In genomic region chr6:131262009-131262408, GRCm38 (mm10) we compare ENCODE assay signal across 31 mouse cellular contexts. TPM values are rescaled to one million over a fixed set of nuclear protein-coding genes. Genes with fewer than 3 reads are reported as not detected.
"Had no signal": no experiment of that assay in that cellular context is flagged by ENCODE, and none has a peak within 500 bp of the region (broad histone marks: within the 10 kb centered on the region; RNA-seq: fewer than 3 reads in every experiment).

No protein-coding gene starts in this region.

- H3K4me2 ChIP-seq: heart, embryonic 11.5 days; heart, embryonic 13.5 days; heart, embryonic 15.5 days; hindbrain, embryonic 13.5 days; hindbrain, embryonic 15.5 days; intestine, embryonic 15.5 days; limb, embryonic 13.5 days; limb, embryonic 15.5 days; liver, embryonic 12.5 days had no signal

- ATAC-seq: hindbrain, postnatal 0 days; inflammation-experienced regulatory T-cells, adult 6 months; intestine, embryonic 15.5 days; intestine, postnatal 0 days; liver, embryonic 12.5 days had no signal

- DNase-seq: gastrocnemius, adult 2 months; gastrocnemius, postnatal 10 days; gastrocnemius, postnatal 25 days; heart, adult 11 months; heart, adult 2 months; heart, postnatal 14 days; heart, postnatal 36 days; kidney, adult 18-20 months; kidney, adult 8-10 months; kidney, postnatal 10 days; kidney, postnatal 25 days; kidney, postnatal 4 days; left cerebral cortex, postnatal 4 days had no signal

- H3K4me3 ChIP-seq: gastrocnemius, adult 2 months; heart, adult 2 months; heart, embryonic 13.5 days; heart, embryonic 15.5 days; hindbrain, embryonic 13.5 days; hindbrain, embryonic 15.5 days; intestine, embryonic 15.5 days; layer of hippocampus, adult 2 months; left cerebral cortex, adult 2 months; limb, embryonic 13.5 days; limb, embryonic 15.5 days; liver, embryonic 12.5 days had no signal

- H3K4me1 ChIP-seq: heart, embryonic 13.5 days; heart, embryonic 15.5 days; hindbrain, embryonic 13.5 days; hindbrain, embryonic 15.5 days; intestine, embryonic 15.5 days; limb, embryonic 13.5 days; limb, embryonic 15.5 days; liver, embryonic 12.5 days had no signal

- H3K27me3 ChIP-seq: heart, embryonic 13.5 days; heart, embryonic 15.5 days; hindbrain, embryonic 13.5 days; hindbrain, embryonic 15.5 days; intestine, embryonic 15.5 days; limb, embryonic 13.5 days; limb, embryonic 15.5 days; liver, embryonic 12.5 days had no signal

- H3K27ac ChIP-seq: gastrocnemius, adult 2 months; heart, adult 2 months; heart, embryonic 13.5 days; heart, embryonic 15.5 days; hindbrain, embryonic 13.5 days; hindbrain, embryonic 15.5 days; hindbrain, postnatal 0 days; intestine, embryonic 15.5 days; layer of hippocampus, adult 2 months; left cerebral cortex, adult 2 months; limb, embryonic 13.5 days; limb, embryonic 15.5 days; liver, embryonic 12.5 days; liver, embryonic 14.5 days had no signal

- H3K9me3 ChIP-seq: heart, embryonic 15.5 days; hindbrain, embryonic 13.5 days; hindbrain, embryonic 15.5 days; intestine, embryonic 15.5 days; limb, embryonic 15.5 days; liver, embryonic 12.5 days had no signal

- H3K9ac ChIP-seq: heart, embryonic 13.5 days; heart, embryonic 15.5 days; hindbrain, embryonic 13.5 days; hindbrain, embryonic 15.5 days; intestine, embryonic 15.5 days; limb, embryonic 13.5 days; limb, embryonic 15.5 days; liver, embryonic 12.5 days; liver, embryonic 14.5 days had no signal

- H3K36me3 ChIP-seq: heart, embryonic 13.5 days; heart, embryonic 15.5 days; hindbrain, embryonic 13.5 days; hindbrain, embryonic 15.5 days; intestine, embryonic 15.5 days; limb, embryonic 13.5 days; limb, embryonic 15.5 days; liver, embryonic 12.5 days had no signal

RNA-seq across cellular contexts. Expression of gene Klra2, which starts 14.8 kb away (rescaled TPM):
- total RNA-seq: gastrocnemius, adult 2 months; gastrocnemius, postnatal 25 days; hindbrain, postnatal 0 days had no signal
- polyA plus RNA-seq: heart, embryonic 11.5 days; heart, embryonic 13.5 days; hindbrain, embryonic 11.5 days; hindbrain, embryonic 13.5 days; kidney, embryonic 14.5 days; limb, embryonic 11.5 days; limb, embryonic 13.5 days had no signal
